ENCODE assay signal across 9 mouse cellular contexts in the genomic region with DNA sequence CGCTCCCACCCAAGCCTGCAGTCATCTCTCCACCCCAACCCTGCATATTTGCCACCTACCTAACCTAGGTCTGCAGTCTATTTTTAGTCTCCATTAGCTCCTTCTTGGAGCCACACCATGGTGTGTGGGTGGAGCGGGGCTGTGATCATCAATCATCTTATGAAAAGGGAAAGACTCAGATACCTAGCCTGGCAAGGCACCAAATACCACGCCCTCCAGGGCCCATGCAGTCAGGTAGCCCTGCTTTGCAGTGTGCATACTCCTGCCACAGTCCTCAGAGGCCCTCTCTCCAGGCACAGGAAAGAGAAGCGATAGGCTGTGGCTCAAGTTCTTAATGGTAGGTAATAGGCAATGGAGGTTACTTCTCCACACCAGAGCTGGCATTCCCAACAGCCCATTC.
DNase-seq lines count a peak whose midpoint lies in the region; ATAC-seq and TF ChIP-seq lines count a peak whose summit lies in the region.
"Had no signal": no experiment of that assay in that cellular context is flagged by ENCODE, and none has a peak within 500 bp of the region (broad histone marks: within the 10 kb centered on the region; RNA-seq: fewer than 3 reads in every experiment).

No protein-coding gene starts in this region.

- H3K9me3 ChIP-seq in limb, embryonic 14.5 days (ENCODE audit: control insufficient read depth, low read length), result no peaks in the 10 kb centered on the region
- H3K9me3 ChIP-seq in stomach, embryonic 16.5 days (replicated peaks; ENCODE audit: control insufficient read depth, low read length), result no peaks in the 10 kb centered on the region

- 58% methylated on average over 4 of the region's 4 CpGs for WGBS in thymus, adult 2 months
- WGBS in limb, embryonic 14.5 days, result 65% methylated on average over 4 of the region's 4 CpGs
- 40% methylated on average over 4 of the region's 4 CpGs for WGBS in stomach, embryonic 16.5 days

- peak; percentile 92 for DNase-seq in heart, adult 11 months
- no peak for DNase-seq in heart, postnatal 14 days
- DNase-seq in thymus, postnatal 4 days, result peak; percentile 35
- no peak for DNase-seq in thymus, adult 2 months
- peak; percentile 51 for DNase-seq in limb, embryonic 14.5 days (ENCODE audit: low spot score)
- DNase-seq in testis, postnatal 10 days (ENCODE audit: low spot score), result no peak
- no peak for DNase-seq in natural killer cell, adult 2 months (ENCODE audit: low spot score in 2 of 2)
- DNase-seq: cerebellum, adult 9-10 months had no signal

- H3K36me3 ChIP-seq in thymus, adult 2 months (ENCODE audit: control insufficient read depth, insufficient read depth, low read length), result no peaks in the 10 kb centered on the region
- no peaks in the 10 kb centered on the region for H3K36me3 ChIP-seq in limb, embryonic 14.5 days (ENCODE audit: control insufficient read depth, insufficient read depth, low read length)
- H3K36me3 ChIP-seq in stomach, embryonic 16.5 days (ENCODE audit: control insufficient read depth, insufficient read depth, low read length), result no peaks in the 10 kb centered on the region

- no peaks in the 10 kb centered on the region for H3K27me3 ChIP-seq in thymus, adult 2 months (ENCODE audit: control insufficient read depth, insufficient read depth, low read length)
- no peaks in the 10 kb centered on the region for H3K27me3 ChIP-seq in limb, embryonic 14.5 days (ENCODE audit: control insufficient read depth, insufficient read depth, low read length)
- H3K27me3 ChIP-seq in stomach, embryonic 16.5 days (ENCODE audit: control insufficient read depth, insufficient read depth, low read length), result no peaks in the 10 kb centered on the region

- no peak for ATAC-seq in limb, embryonic 14.5 days (ENCODE audit: low FRiP score, low read depth)
- peak; percentile 65 for ATAC-seq in stomach, embryonic 16.5 days (ENCODE audit: insufficient read depth, low FRiP score)

- peak overlapping the region; percentile 89; the same call in 1 of the 2 replicates for H3K9ac ChIP-seq in limb, embryonic 14.5 days (ENCODE audit: low read depth, low read length, severe bottlenecking)
- H3K9ac ChIP-seq in stomach, embryonic 16.5 days (ENCODE audit: low read length), result peak overlapping the region; percentile 96

- intact Hi-C loops in heart, postnatal 14 days (cut with DNase I), result no loop called here

- peaks cover 49% of the 10 kb centered on the region for H3K4me1 ChIP-seq in thymus, adult 2 months (replicated peaks; ENCODE audit: control insufficient read depth, insufficient read depth, low read length)
- peaks cover 64% of the 10 kb centered on the region for H3K4me1 ChIP-seq in limb, embryonic 14.5 days (ENCODE audit: control insufficient read depth, insufficient read depth, low read length)
- H3K4me1 ChIP-seq in stomach, embryonic 16.5 days (ENCODE audit: control insufficient read depth, insufficient read depth, low read length), result peaks cover 62% of the 10 kb centered on the region

- no peak for TF ChIP-seq CTCF in thymus, adult 2 months (IDR thresholded peaks at IDR 0.05; ENCODE audit: borderline replicate concordance, control insufficient read depth, extremely low read depth, insufficient read depth, low read length, poor library complexity)

- TF ChIP-seq POLR2A in thymus, adult 2 months (IDR thresholded peaks at IDR 0.05; ENCODE audit: control insufficient read depth, extremely low read depth, insufficient read depth, low read length, poor library complexity), result no peak
- TF ChIP-seq POLR2A in limb, embryonic 14.5 days (IDR thresholded peaks at IDR 0.05; ENCODE audit: borderline replicate concordance, extremely low read depth, insufficient read depth, insufficient read length), result no peak

- H3K4me2 ChIP-seq in limb, embryonic 14.5 days (replicated peaks; ENCODE audit: low read depth, low read length, severe bottlenecking), result peak overlapping the region; percentile 80
- peak overlapping the region; percentile 69 for H3K4me2 ChIP-seq in stomach, embryonic 16.5 days (ENCODE audit: low read depth, low read length)

- no peak overlapping the region; the same call in 1 of the 2 replicates for H3K4me3 ChIP-seq in thymus, adult 2 months (ENCODE audit: control insufficient read depth, insufficient read depth, low read length)
- H3K4me3 ChIP-seq in limb, embryonic 14.5 days (replicated peaks; ENCODE audit: low read length), result peak overlapping the region; percentile 61
- peak overlapping the region; percentile 78 for H3K4me3 ChIP-seq in stomach, embryonic 16.5 days (replicated peaks; ENCODE audit: low read length)

- H3K27ac ChIP-seq in thymus, adult 2 months (ENCODE audit: control insufficient read depth, insufficient read depth, low read length), result no peak overlapping the region
- H3K27ac ChIP-seq in limb, embryonic 14.5 days (replicated peaks; ENCODE audit: low read depth, low read length), result peak overlapping the region; percentile 99; the same call in 1 of the 2 replicates
- H3K27ac ChIP-seq in stomach, embryonic 16.5 days (ENCODE audit: low read length), result peak overlapping the region; percentile 99

Comparison
In these comparisons a context has a peak if more than half of its experiments do, and no peak if none do; other contexts are left out.
1. DNase-seq: peak in heart, adult 11 months (single experiment), thymus, postnatal 4 days (single experiment) and limb, embryonic 14.5 days (single experiment); none in heart, postnatal 14 days (0 of 2), thymus, adult 2 months (single experiment), testis, postnatal 10 days (single experiment) and natural killer cell, adult 2 months (0 of 2).